Mouse (Mus musculus) testis, postnatal 10 days (tissue): ENCODE results near the gene Znrf2.
A peak's percentile ranks its signal among the peaks of the same experiment; 100 is the strongest.

Experiments used
- DNase-seq: peaks from one replicate; pipeline ENCODE4 v3.0.0; 2021; ENCODE audit warnings: low spot score

Gene Znrf2

GRCm38 (mm10) chr6:54816388-54817065 lies at the start of gene Znrf2:
Znrf2 (plus strand) TSS chr6:54816916.
- peak; percentile 96 for DNase-seq

- no peak for DNase-seq
Measured at GRCm38 (mm10) chr6:54767746-54768145, 49.0 kb upstream of the Znrf2 start.

- no peak for DNase-seq
Measured at GRCm38 (mm10) chr6:54770766-54771165, 46.0 kb upstream of the Znrf2 start.

GRCm38 (mm10) chr6:54771171-54771570 lies 45.5 kb upstream of the Znrf2 start:
- no peak for DNase-seq

GRCm38 (mm10) chr6:54772078-54772477 lies 44.6 kb upstream of the Znrf2 start:
- DNase-seq, result no peak

- no peak for DNase-seq
Measured at GRCm38 (mm10) chr6:54775739-54776138, 41.0 kb upstream of the Znrf2 start.

GRCm38 (mm10) chr6:54777661-54778060 lies 39.1 kb upstream of the Znrf2 start:
- no peak for DNase-seq

- DNase-seq, result no peak
Measured at GRCm38 (mm10) chr6:54779968-54780367, 36.7 kb upstream of the Znrf2 start.

GRCm38 (mm10) chr6:54780569-54781304 lies 36.0 kb upstream of the Znrf2 start:
- no peak for DNase-seq

- DNase-seq, result no peak
Measured at GRCm38 (mm10) chr6:54781881-54782280, 34.8 kb upstream of the Znrf2 start.

GRCm38 (mm10) chr6:54785098-54785730 lies 31.5 kb upstream of the Znrf2 start:
- peak; percentile 65 for DNase-seq

- DNase-seq, result no peak
Measured at GRCm38 (mm10) chr6:54786766-54787165, 29.9 kb upstream of the Znrf2 start.

- no peak for DNase-seq
Measured at GRCm38 (mm10) chr6:54788493-54788892, 28.2 kb upstream of the Znrf2 start.

GRCm38 (mm10) chr6:54789139-54789538 lies 27.6 kb upstream of the Znrf2 start:
- peak; percentile 11 for DNase-seq

GRCm38 (mm10) chr6:54790071-54790470 lies 26.6 kb upstream of the Znrf2 start:
- DNase-seq, result no peak

- no peak for DNase-seq
Measured at GRCm38 (mm10) chr6:54793853-54794252, 22.9 kb upstream of the Znrf2 start.

GRCm38 (mm10) chr6:54794372-54794771 lies 22.3 kb upstream of the Znrf2 start:
- peak; percentile 2 for DNase-seq

GRCm38 (mm10) chr6:54794991-54795390 lies 21.7 kb upstream of the Znrf2 start:
- DNase-seq, result peak; percentile 5

GRCm38 (mm10) chr6:54795971-54796370 lies 20.7 kb upstream of the Znrf2 start:
- peak; percentile 14 for DNase-seq

GRCm38 (mm10) chr6:54802348-54802747 lies 14.4 kb upstream of the Znrf2 start:
- no peak for DNase-seq

GRCm38 (mm10) chr6:54804066-54804864 lies 12.5 kb upstream of the Znrf2 start:
- no peak for DNase-seq

- no peak for DNase-seq
Measured at GRCm38 (mm10) chr6:54805779-54806178, 10.9 kb upstream of the Znrf2 start.
